Mouse (Mus musculus) liver, postnatal 0 days (tissue): ENCODE results near the gene Gm3417.
"Not testable (repeated sequence)": the region's sequence is repeated elsewhere in the genome, so short reads cannot be mapped to it uniquely, and the experiment has no call there.

Experiments used
- CTCF ChIP-seq: sonication (generic); IDR thresholded peaks from 2 replicates; pipeline ENCODE4 v1.5.1; 2016; ENCODE audit warnings: antibody characterized with exemption, low read depth
- EP300 ChIP-seq: IDR thresholded peaks from 2 replicates; pipeline ENCODE4 v1.6.1; 2016; ENCODE audit warnings: antibody characterized with exemption, low read depth, mild to moderate bottlenecking

DNA sequence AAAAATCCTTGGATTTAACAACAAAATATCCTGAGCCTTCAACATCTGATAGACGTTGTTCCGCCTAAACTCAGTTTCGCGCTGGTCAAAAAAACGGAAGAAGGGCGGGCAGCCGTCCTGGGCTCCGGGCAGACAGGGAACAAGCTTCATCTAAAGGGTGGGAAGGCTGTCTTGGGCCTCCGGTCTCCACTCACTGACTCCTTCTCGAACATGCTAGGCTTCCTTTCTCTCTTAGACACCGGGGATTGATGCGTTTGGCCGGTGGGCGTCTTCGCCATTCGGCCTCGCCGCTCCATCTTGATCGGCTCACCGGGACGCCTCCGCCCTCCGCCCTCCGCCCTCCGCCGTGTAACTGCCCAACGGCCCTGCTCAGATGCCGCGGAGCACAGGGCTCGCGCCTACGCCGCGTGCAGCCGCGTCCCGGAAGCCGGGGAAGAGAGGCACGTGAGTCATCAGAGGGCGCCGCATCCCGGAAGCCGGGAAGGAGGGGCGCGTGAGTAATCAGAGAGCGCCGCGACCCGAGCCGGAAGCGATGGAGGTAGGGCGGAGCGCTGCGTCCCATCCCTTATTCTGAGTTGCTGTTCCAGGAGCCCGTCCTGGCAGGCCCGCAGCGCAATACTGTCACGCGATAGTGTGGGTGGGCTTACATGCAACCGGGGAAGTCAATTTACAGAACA lies at the start of gene Gm3417, which contains the start of gene 9030025P20Rik:
- TF ChIP-seq CTCF, EP300: not testable (repeated sequence)
